Mouse (Mus musculus) thymus, postnatal 25 days (tissue): ENCODE results near the gene Itgad.
"Not testable (repeated sequence)": the region's sequence is repeated elsewhere in the genome, so short reads cannot be mapped to it uniquely, and the experiment has no call there.

ENCODE experiments used
- DNase-seq: peaks from one replicate; pipeline ENCODE4 v3.0.0; 2022

Itgad gene

DNA sequence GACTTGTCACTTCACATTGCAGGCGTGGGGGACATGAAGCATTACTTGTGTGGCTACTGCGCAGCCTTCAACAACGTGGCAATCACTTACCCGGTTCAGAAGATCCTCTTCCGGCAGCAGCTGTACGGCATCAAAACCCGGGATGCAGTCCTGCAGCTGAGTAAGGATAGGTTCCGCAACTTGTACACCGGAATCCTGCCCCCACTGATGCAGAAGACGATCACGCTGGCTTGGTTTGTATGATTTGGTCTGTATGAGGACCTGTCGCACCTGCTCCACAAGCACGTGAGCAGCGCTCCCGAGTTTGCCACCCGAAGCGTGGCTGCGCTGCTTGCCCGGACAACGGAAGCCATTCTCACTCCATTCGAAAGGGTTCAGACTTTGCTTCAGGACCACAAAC lies at the start of gene Itgad:
Itgad (plus strand) TSS at position 301 of the 400 bp plus-strand sequence.
- DNase-seq, result no peak

DNA sequence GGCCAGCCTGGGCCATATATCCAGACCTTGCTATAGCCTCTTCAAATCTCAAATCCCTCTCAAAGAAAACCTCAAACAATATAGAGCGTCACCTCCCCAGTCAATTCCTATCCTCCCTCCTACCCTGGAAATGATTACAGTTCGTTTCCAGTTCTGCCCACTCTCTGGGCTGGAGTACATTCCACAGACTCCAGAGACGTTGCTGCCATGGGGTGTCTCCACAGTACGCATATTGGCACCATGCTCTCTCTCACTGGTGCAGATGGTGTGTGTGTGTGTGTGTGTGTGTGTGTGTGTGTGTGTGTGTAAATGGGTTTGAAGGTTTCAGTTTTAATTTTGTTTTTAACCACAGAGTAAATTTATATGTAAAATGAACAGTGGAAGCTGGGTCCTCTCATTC lies 48.9 kb upstream of the Itgad start:
- DNase-seq, result no peak

DNA sequence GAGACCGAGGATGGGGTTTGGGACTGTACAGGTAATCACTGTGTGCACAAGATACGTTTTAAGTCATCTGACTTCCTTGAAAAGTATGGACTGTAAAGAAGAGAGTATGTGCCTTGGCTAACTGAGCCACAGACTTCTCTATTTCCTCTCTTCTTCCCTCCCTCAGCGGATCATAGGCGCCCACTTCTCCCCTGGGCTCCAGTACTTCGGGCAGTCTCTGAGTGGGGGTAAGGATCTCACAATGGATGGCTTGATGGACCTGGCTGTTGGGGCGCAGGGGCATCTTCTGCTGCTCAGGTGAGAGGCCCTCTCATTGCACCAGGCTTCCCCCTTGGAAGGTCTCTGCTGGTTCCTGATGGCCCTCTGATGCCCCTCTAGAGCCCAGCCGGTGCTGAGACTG lies 46.7 kb upstream of the Itgad start:
- no peak for DNase-seq

DNA sequence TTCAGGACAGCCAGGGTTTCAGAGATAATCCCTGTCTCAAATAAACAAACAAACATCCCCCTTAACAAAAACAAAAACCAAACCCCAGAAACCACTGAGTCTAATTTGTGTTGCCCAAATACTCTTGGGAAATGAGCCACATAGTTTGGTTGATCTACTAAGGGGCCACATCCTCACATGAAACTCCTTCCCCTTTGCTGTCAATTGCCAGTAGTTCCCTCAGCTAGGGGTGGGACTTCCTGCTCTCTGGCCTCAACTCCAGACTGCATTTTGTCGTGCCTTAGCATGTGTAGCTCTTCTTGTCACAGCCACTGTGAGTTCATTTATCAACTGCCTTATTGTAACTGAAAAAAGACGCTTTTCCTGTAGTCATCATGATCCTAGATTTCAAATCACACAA lies 43.9 kb upstream of the Itgad start:
- no peak for DNase-seq

DNA sequence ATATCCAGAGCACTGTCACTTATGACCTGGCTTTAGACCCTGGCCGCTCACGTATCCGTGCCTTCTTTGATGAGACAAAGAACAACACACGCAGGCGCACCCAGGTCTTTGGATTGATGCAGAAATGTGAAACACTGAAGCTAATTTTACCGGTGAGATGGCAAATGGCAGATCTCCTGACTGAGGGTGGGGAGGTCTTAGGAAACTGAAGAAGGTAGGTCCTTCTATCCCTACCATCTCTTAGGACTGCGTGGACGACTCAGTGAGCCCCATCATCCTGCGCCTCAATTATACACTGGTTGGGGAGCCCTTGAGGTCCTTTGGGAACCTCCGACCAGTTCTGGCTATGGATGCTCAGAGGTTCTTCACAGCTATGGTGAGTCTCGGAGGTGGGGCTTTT lies 42.0 kb upstream of the Itgad start:
- no peak for DNase-seq

DNA sequence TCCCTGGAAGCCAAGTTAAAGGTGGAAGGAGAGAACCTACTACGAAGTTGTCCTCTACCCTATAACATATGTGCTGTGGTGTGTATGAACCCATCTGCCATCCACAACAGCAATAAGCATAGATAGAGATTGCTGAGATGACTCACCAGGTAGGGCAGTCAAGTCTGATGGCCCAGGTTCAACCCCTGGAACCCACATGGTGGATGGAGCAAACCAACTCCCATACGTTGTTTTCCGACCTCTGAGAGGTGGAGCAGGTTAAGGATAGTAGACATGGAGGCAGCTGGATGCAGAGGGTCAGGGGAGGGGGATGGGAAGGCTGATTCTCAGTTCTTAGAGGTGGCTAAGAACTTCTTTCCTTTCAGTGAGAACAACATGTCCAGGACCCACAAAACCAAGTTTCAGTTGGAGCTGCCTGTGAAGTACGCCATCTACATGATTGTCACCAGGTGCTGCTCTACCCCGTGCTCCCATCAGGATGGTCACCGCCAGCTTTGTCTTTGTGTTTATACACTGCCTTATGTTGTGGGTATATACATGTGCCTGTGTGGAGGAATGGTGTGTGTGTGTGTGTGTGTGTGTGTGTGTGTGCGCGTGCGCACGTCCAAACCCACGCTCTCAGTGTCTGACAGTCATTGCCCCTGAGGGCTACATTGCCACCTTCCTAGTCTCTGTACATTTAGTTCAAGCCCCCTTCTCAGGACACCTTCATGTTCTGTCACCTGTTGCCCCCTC lies 39.6 kb upstream of the Itgad start:
- DNase-seq, result no peak

DNA sequence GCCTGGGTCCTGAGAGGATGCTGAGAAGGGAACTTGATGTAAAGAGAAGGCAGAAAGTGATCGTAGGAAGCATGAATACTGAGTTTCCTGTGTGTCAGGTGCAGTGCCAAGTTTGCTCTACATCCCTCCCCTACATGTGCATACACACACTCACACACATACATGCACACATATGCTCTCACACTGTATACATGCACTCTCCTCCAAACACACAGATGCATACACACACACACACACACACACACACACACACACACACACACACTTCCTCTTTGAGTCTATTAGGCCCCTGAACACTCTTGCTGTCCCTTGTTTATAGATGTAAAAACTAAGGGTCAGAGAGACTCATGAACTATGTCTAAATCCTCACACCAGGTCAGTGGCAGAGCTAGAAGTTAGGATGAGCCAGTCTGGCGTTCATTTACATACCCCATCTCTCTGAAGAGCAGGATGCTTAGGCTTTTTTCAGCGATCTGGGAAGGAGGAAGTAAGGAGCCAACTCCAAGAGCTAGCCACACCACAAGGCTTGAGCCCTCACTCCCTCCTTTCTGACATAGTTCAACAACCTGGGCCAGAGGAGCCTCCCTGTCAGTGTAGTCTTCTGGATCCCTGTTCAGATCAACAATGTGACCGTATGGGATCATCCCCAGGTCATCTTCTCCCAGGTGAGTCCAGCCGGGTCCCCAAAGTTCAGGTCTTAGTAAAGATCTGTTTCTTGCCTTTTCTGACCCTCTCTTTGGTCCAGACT lies 38.8 kb upstream of the Itgad start:
- no peak for DNase-seq

DNA sequence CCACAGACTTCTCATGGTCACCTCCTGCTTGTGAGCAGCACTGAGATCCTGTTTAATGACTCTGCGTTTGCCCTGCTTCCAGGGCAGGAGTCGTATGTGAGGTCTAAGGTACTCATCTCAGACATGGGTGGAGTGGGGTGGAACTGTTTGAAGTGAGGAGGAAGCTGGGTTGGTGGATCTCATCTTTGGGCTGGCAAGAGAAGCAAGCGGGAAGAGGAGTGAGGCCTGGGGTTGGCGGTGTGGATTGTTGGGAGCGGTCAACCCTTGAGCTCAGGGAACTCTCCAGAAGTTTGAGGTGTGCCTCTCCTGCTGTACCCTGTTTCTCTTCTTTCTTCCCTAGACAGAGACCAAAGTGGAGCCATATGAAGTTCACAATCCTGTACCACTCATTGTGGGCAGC lies 37.8 kb upstream of the Itgad start:
- no peak for DNase-seq

DNA sequence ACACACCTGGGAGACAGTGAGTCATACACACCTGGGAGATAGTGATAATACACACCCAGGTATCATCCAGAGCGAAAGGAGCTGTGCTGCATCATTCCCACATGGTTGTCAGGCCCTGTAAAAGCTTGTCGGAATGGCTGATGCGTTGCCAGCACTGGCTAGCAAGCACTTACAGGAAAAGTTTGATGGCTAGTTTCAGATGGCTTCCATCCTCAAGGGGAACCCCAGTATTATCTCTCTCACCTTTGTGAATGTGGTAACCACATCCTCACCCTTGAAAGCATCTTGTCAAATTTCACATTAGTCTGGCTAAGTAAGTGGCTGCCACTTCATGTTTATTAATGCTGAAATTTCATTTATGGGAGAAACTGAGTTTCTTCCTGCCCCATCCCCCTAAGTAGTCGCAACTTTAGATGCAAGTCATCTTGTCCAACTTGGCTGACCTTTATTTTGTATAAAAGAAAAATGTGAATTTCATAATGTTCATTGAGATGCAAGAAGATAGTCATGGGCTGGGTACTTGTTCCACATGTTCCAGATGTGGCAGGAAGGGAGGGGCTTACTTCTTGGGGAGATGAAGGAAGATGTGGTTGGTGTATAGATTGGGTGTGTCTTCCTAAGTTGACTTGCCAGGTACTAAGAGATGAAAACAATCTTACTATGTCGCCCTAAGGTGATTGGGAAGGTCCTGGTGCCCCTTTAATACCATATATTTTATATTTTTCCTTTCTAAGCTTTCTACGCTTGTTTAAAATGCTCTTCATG lies 34.3 kb upstream of the Itgad start:
- DNase-seq, result no peak

DNA sequence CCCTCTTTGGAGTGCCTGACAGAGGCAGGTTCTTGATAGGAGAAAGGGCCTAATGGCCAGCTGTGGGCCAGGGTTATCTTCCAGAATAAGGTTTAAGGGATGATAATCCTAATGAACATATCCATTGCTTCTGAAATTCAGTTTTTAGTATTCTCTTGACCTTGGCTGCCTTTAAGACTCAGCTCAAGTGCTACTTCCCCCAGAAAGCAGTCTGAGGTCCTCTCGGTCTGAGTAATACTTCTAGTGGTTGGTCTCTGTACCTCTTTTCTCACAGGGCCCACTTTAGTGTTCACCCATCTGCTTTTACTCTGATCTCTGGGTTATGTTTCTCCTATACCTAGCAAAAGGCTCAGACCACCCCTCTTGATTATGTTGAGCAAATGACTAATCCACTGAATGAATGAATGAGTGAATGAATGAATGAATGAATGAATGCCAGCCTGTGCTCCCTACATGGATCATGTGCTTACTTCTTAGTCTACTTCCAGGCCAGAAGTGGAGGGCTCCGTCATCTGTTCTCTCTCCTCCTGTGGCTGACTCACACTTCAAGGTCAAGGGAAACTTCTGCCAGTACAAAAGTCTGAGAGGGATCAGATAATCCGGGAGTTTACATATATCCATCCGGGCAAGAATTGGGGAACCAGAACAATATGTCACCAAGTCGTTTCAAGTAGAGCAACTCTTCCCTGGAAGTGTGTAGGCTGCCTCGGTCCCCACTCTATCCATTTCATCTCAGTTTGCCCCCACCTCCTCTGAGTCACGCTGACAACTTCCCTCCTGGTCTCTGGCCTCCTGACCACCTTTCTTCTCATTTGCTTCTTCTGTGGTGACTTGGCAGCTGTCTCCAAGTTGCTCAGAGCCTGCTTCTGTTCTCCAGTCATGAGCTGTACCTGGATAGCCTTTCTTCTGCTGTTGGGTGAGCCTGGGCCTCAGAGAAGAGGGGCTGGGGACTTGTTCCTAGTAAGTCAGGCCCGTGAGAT lies 25.1 kb upstream of the Itgad start, which contains the start of gene Itgax:
Itgax (plus strand) TSS at position 807 of the 980 bp plus-strand sequence.
- DNase-seq, result no peak

DNA sequence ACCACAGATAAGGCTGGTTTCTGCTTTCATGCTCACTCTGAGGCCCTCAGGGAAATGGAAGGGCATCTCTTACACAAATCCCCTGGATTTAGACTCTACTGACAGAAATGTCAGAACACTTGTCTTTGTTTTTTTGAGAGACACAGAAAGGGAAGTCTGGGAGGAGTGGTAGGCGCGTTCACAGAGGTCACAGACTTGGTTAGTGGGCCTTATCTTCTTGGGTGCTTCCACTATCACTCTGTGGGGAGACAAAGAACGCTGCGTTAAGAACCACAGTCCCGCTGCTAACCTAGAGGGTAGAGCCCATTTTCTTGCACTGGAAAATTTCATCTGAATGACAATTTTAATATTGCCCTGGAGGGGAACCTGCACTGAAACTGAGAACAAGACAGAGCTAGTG lies 22.0 kb upstream of the Itgad start:
- DNase-seq, result no peak

DNA sequence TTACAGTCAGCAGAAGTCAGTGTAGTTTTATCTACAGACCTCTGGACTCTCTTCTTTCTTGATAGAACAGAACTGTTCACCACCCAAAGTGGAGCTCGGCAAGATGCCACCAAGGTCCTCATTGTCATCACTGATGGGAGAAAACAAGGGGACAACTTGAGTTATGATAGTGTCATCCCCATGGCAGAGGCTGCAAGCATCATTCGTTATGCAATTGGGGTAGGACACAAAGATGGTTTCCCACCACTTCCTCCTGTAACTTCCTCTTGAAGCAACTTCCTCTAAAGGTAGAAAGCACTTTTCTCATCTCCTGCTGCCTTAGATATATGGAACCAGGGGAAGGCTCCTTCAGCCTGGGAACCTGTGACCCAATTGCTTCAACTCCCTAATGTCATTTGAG lies 20.6 kb upstream of the Itgad start:
- no peak for DNase-seq

DNA sequence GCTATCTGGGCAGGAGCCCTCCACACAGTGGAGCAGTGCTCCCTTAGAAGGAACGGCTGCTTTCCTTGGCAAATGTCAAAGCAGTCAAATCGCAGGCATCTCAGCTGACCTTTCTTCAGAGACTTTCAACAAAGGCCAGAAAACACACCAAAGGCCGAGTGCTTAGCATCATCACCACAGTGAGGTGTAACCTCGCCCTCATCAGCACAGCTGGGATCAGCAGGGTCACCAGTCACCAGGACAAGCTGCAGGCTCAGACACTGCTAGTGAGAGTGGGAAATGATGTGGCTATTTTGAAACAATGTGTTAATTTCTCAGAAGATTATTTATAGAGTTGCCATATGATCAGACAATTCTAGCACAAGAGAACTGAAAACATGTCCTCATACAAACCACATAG lies 17.2 kb upstream of the Itgad start:
- DNase-seq, result no peak

DNA sequence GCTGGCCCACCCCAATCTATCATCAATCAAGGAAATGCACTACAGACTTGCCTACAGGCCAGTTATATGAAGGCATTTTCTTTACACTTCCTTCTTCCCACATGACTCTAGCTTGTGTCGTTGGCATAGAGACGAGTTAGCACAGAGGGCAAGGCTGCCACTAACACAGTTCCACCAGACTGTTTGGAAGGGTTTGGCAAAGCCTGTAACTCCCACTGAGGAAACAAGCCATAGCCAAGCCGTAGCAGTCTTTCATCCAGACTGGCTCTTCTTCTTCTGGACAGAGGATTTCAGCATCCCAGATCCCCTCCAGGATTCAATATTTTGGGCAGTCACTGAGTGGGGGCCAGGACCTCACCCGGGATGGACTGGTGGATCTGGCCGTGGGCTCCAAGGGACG lies 14.6 kb upstream of the Itgad start:
- no peak for DNase-seq

DNA sequence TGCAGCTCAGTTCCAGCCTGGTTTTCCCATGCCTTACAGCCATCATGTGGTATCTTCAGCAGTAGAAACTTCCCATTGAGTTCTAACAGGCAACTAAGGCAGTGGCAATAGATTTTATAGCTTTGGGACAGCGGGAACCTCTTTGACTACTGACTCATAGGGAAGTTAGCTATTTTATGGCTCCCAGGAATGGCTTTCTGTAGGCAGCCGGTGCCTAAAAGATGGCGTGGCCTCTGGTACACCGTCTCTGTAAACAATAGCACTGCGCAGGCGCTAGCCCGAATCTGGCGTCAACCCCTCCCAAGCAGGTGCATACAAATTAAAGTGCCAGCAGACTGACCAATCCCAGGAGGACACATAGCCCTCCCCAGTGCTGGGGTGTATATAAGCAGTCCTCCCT lies 3.2 kb upstream of the Itgad start:
- no peak for DNase-seq

DNA sequence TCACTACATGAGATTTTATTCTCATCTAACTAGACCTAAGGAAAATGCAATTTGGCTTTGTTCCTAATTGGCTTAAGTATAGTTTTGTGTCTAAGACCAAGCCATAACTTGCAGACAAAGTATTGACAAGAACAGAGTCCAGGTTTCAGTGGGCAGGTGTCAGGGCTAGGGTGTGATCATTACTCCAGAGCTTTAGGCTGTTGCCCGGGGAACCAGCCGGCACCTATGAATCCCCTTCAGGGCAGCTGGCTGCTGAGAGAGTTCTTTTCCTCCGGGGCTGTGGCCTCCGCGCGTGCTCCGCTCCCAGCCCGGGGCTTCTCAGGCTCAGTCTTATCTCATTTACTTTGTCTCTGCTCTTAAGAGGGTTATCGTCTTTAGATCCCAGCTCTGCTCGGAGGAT lies 748 bp downstream of the Itgad start:
- no peak for DNase-seq

DNA sequence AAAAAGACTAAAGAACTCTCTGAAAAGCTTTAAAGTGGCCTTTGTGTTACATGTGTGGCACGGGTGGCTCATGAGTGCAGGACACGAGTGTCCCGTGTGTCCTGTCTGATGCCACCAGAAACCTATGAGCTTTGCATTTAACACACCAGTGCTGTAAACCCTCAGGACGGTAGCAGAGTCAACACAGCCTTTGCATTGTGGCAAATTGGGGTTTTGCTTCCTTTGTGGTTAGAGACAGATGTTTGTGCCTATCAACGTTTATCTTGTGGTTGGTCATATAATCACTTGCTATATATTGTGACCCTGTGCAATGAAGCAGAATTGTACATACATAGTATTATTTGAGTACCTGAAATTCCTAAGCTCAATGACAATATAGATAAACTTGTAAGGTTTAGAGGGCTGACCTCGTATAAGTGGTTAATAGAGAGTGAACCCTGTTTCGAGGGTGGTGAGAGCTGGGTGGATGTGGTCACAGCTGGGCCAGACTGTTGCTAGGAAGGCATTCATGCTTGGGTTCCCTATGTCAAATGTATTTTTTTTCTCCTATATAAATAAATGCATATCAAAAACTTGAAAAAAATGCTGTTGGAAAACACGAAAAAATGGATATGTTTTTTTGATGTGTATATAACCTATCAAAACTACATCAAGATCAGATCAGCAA lies 4.6 kb downstream of the Itgad start:
- DNase-seq, result not testable (repeated sequence)

DNA sequence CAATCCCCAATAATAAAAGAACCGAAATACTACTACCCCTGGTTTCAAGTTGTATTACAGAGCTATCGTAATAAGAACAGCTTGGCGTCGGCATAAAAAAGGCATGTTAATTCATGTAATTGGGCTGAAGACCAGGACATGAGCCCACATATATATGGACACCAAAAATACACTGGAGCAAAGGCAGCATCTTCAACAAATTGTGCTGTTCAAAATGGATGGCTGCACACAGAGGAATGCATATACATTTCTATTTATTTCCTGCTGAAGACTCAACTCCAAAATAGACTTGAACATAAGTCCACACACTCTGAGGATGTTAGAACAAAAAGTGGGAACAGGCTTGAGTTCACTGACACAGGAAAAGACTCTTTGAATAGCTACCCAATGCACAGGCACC lies 9.8 kb downstream of the Itgad start:
- no peak for DNase-seq

DNA sequence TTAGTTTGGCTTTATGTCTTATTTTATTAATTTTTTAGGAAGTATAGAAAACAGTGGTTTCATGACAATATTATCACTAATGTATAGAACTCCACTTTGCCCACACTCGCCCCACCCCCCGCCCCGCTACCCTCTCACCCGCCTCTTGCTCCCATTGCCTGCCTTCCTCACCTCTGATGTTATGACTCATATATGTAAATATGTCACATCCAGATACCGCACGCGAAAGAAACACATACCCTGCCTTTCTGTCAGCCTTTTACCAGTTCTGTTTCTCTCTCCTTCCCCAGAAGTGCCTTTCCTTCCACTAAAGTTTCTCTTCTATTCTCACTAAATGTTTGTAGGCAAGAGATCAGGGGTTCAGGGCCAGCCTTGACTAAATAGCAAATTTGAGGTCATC lies 12.2 kb downstream of the Itgad start:
- no peak for DNase-seq

DNA sequence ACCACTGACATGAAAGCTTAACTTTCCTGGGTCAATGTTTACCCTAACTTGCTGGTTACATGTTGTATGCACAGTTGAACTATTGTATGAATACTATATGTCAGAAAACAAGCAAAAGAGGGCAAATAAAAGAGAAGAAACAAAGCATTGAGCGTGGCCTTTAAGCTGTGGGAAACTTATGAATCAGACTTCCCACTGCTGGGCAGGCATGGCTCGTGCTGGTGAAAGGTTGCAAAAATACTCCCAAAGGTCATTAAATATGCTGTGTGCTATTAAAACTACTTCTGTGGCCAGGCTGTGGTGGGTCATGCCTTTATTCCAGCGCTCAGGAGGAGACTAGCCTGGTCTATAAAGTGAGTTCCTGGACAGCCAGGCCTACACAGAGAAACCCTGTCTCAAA lies 15.8 kb downstream of the Itgad start:
- no peak for DNase-seq

DNA sequence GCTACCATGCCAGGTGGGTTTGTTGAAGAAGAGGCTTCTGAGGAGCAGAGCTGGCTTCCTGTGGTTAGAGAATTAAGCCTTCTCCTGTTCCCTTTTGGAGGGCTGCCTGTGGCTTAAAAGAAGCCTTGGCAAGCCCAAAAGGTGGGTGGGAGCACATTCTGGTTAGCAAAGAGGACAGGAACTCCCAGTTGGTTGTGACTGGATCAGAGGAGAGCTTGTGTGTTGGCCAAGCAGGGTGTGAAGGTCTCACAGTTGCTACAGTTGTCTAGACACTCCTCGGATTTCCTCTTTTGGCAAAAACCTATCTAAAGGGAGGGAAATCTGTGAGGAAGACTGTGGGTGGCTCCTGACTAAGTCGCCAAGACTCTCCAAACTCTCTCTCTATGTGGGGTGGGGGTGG lies 24.2 kb downstream of the Itgad start:
- DNase-seq, result no peak

DNA sequence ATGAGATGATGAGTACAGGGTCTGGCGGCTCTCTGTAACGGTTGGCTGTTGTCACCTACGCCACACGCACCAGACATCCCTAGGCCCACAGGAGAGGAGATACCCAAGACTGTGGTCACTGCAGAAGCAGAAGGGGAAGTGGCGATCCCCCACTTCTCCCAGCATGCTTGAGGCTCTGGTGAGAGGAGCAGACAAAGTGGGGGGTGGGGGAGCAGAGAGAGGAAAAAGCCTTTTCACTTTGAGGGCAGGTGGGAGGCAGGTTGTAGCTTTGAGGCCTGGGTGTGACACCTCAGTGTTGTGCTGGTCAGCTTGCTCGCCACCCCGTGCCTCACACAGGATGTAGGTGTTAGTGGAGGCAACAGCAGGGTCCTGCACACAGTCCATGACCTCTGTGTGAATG lies 25.9 kb downstream of the Itgad start:
- DNase-seq, result peak; percentile 43
